Mouse (Mus musculus): Measurements from ENCODE around the gene Dapp1.
"Not testable (repeated sequence)": the region's sequence is repeated elsewhere in the genome, so short reads cannot be mapped to it uniquely, and the experiment has no call there.

The Dapp1 gene

GRCm38 (mm10) chr3:137989405-137989804 is 8.1 kb upstream of the Dapp1 start:
- DNase-seq (ENCODE audit: low spot score) = no peak

- peak; percentile 34 for DNase-seq (ENCODE audit: low spot score)
These were observed 637 bp downstream of the Dapp1 start for GRCm38 (mm10) chr3:137980435-137981381.

GRCm38 (mm10) chr3:137978233-137978632 is 3.1 kb downstream of the Dapp1 start:
- DNase-seq (ENCODE audit: low spot score) = no peak

GRCm38 (mm10) chr3:137977629-137978041 is 3.7 kb downstream of the Dapp1 start:
- no peak for DNase-seq (ENCODE audit: low spot score)

- DNase-seq (ENCODE audit: low spot score) = no peak
These were observed 4.3 kb downstream of the Dapp1 start for GRCm38 (mm10) chr3:137976943-137977628.

GRCm38 (mm10) chr3:137975856-137976423 is 5.4 kb downstream of the Dapp1 start:
- DNase-seq (ENCODE audit: low spot score) = no peak

GRCm38 (mm10) chr3:137975435-137975834 is 5.9 kb downstream of the Dapp1 start:
- no peak for DNase-seq (ENCODE audit: low spot score)

GRCm38 (mm10) chr3:137974306-137974705 is 7.0 kb downstream of the Dapp1 start:
- no peak for DNase-seq (ENCODE audit: low spot score)

GRCm38 (mm10) chr3:137972989-137973388 is 8.4 kb downstream of the Dapp1 start:
- DNase-seq (ENCODE audit: low spot score) = no peak

- no peak for DNase-seq (ENCODE audit: low spot score)
These were observed 9.1 kb downstream of the Dapp1 start for GRCm38 (mm10) chr3:137972224-137972623.

- DNase-seq (ENCODE audit: low spot score) = no peak
These were observed 11.4 kb downstream of the Dapp1 start for GRCm38 (mm10) chr3:137969951-137970350.

- peak; percentile 57 for DNase-seq (ENCODE audit: low spot score)
These were observed 12.4 kb downstream of the Dapp1 start for GRCm38 (mm10) chr3:137968820-137969486.

- no peak for DNase-seq (ENCODE audit: low spot score)
These were observed 13.1 kb downstream of the Dapp1 start for GRCm38 (mm10) chr3:137968105-137968819.

GRCm38 (mm10) chr3:137964014-137964413 is 17.3 kb downstream of the Dapp1 start:
- DNase-seq (ENCODE audit: low spot score) = not testable (repeated sequence)

- no peak for DNase-seq (ENCODE audit: low spot score)
These were observed 17.8 kb downstream of the Dapp1 start for GRCm38 (mm10) chr3:137963508-137963907.

- no peak for DNase-seq (ENCODE audit: low spot score)
These were observed 19.5 kb downstream of the Dapp1 start for GRCm38 (mm10) chr3:137961736-137962385.

GRCm38 (mm10) chr3:137959456-137959855 is 21.9 kb downstream of the Dapp1 start:
- no peak for DNase-seq (ENCODE audit: low spot score)

- DNase-seq (ENCODE audit: low spot score) = no peak
These were observed 23.0 kb downstream of the Dapp1 start for GRCm38 (mm10) chr3:137958352-137958751.

- DNase-seq (ENCODE audit: low spot score) = no peak
These were observed 23.5 kb downstream of the Dapp1 start for GRCm38 (mm10) chr3:137957864-137958263.

- no peak for DNase-seq (ENCODE audit: low spot score)
These were observed 25.7 kb downstream of the Dapp1 start for GRCm38 (mm10) chr3:137955560-137956081.

Data from lung, postnatal 25 days (tissue).